Mouse (Mus musculus) cortical plate, adult 2 months (tissue): Measurements from ENCODE around the gene Prrt1.

Experiments
- CTCF ChIP-seq: fragments of 200-500 bp; IDR thresholded peaks from 2 replicates; pipeline ENCODE4 v1.5.1; 2011; ENCODE audit warnings: mild to moderate bottlenecking, control low read depth, low read length; ENCODE audit not compliant: insufficient read depth; ENCODE audit errors: extremely low read depth
- POLR2A ChIP-seq: fragments of 200-500 bp; IDR thresholded peaks from 2 replicates; pipeline ENCODE4 v1.6.1; 2011; ENCODE audit warnings: mild to moderate bottlenecking, low read length, control low read depth; ENCODE audit not compliant: insufficient read depth; ENCODE audit errors: extremely low read depth

GRCm38 (mm10) chr17:34604511-34605237 lies 24.7 kb upstream of the Prrt1 start:
- TF ChIP-seq POLR2A (no peak), CTCF (no peak)
